Mouse (Mus musculus) monocyte, adult 2 months (primary cell): ENCODE data around the gene Twsg1.
"Not testable (repeated sequence)": the region's sequence is repeated elsewhere in the genome, so short reads cannot be mapped to it uniquely, and the experiment has no call there.

Experiments used
- DNase-seq, 2 experiments: peaks; one replicate each; pipeline ENCODE4 v3.0.0; 2022; ENCODE audit warnings: low spot score in 2 of 2, low read depth in 1 of 2

Twsg1 gene

DNA sequence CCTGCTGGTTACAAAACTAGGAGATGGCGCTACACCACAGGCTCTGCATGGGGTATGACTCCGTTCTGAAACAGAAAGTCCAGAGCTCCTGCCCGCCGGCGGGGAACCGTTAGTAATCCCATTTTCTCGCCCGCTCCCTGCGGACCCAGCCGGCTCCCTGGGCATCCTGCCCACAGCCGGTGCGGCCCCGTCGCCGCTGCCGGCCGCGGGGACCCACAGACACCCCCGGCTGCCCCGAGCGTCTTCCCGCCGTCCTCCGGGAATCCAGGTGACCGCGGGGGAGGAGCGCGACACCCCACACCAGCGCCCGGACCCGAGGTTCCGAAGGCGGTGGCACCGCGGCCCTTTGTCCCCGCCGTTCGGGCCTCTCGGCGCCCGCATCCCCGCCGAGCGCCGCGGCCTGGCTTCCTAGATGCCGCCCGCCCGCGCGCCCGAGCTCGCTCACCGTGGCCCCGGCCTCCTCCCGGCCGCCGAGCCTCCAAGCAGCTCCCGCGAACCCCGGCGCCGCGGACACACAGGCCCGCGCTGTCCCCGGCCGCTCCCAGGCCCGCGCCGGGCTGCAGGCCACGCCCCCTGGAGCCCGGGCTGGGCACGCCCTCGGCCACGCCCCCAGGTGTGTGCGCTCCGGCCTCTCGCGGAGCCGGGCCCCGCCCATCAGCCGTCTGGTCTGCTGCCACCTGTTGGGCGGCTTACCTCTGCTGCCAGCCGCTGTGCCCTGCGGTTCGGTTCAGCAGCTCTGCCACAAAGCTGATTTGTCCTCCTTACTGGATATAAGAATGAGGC lies at the start of gene Twsg1:
Gene Twsg1, minus strand, starts transcription at position 605 of the 783 bp plus-strand sequence.
- peak; percentile 48 to 72 for DNase-seq

- DNase-seq = no peak
Observed at GRCm38 (mm10) chr17:65988151-65988820, 37.3 kb upstream of the Twsg1 start.

- not testable (repeated sequence) for DNase-seq
Observed at GRCm38 (mm10) chr17:65976720-65977119, 25.7 kb upstream of the Twsg1 start.

- DNase-seq = no peak
Observed at GRCm38 (mm10) chr17:65967751-65968150, 16.7 kb upstream of the Twsg1 start.

DNA sequence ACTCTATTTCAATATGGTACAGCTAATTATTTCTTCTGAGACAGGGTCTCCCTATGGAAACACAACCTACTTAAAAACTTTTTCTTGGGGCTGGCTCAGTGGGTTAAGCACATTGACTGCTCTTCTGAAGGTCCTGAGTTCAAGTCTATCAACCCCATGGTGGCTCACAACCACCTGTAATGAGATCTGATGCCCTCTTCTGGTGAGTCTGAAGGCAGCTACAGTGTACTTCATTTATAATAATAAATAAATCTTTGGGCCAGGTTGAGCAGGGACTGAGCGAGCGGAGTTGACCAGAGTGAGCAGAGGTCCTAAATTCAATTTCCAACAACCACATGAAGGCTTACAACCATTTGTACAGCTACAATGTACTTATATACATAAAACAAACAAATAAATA lies 11.2 kb upstream of the Twsg1 start:
- no peak for DNase-seq

DNA sequence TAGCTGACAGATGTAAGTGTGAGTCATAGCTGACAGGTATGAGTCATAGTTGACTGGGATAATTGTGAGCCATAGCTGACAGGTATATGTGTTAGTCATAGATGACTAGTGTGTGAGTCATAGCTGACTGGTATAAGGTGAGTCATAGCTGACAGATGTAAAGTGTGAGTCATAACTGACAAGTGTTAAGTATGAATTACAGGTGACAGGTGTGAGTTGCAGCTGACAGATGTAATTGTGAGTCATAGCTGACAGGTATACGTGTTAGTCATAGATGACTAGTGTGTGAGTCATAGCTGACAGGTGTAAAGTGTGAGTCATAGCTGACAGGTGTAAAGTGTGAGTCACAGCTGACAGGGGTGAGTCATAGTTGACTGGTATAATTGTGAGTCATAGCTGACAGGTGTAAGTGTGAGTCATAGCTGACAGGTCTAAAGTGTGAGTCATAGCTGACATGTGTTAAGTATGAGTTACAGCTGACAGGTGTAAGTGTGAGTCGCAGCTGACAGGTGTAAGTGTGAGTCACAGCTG lies 10.6 kb upstream of the Twsg1 start:
- no peak for DNase-seq

DNA sequence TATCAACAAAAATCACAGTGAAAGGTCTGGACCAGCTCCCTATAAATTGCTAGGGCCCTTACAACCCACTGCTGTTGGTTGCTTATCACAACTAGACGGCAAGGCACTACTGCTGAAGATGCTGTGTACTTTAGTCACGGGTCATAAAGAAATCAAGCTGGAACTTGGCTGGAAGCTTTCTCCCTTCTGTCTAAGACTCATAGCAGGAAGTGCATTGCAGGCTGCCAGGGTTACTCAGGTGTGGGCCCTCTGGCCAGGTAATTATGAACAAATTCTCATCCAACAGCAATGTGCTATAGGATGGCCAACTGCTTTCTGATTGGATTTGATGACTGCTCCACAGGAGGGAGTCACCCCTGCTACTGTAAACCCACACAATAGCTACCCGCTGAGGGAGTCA lies 8.0 kb upstream of the Twsg1 start:
- DNase-seq = no peak

- DNase-seq = no peak
Observed at GRCm38 (mm10) chr17:65958366-65958765, 7.3 kb upstream of the Twsg1 start.

DNA sequence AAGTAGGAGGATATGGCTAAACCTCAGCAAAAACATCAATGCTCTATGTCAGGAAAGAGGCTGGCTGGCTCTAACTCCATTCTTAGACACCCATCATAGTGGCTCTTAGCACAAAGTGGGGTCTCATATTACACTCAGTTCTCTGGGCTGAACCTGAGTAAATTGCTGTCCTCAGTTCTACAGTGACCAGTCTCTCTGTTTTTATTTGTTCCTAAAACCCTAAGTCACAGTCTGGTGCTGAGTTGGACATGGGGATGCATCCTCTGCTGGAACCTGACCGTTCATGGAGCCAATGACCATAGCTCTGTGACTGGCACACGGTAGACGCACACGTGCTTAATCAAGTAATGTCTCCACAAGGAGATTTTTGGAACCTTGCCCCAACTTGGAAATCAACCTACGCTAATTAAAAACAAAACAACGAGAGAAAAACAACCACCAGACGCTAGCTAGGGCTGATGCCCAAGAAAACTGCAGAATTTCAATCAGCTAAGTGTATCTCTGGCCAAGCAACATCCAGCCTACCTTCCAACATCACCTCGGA lies 6.8 kb upstream of the Twsg1 start:
- no peak for DNase-seq

- no peak for DNase-seq
Observed at GRCm38 (mm10) chr17:65956993-65957781, 6.2 kb upstream of the Twsg1 start.

DNA sequence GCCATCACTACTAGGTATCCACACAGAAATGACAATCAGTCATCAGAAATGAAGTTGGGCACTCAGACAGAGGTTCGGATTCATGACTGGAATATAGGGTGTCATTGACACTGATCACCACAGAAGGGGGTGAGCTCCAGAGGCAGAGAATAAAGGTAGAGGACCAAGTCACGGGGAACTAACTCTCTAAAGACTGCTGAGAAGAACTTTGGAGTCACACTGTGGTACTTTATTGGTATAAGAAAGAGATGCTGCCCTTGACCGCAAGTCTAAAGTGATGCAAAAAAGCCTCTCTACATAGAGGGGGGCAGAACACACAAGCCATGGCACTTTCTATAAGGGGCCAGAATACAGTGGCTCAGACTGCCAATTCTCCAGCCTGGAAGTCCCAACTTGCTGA lies 5.1 kb upstream of the Twsg1 start:
- no peak for DNase-seq

DNA sequence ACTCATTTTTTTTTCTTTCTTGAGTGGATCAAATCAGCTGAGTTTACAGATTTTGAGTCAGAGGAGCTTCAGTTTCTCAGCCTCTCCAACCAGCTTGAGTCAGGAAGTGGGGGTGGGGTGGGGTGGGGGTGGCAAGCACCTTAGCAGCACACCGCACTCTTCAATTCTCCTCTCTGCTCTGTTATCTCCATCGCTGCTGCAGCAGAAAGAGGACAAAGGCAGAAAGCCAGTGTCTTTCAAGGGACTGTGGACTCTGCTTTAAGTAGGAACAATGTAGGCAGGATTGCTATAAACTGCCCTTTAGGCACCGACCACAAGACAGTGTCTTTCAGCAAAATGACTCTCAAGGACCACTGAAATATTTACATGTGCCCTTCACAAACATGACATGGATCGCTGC lies 2.9 kb upstream of the Twsg1 start:
- DNase-seq = no peak

- no peak for DNase-seq
Observed at GRCm38 (mm10) chr17:65952083-65952482, 1.1 kb upstream of the Twsg1 start.

DNA sequence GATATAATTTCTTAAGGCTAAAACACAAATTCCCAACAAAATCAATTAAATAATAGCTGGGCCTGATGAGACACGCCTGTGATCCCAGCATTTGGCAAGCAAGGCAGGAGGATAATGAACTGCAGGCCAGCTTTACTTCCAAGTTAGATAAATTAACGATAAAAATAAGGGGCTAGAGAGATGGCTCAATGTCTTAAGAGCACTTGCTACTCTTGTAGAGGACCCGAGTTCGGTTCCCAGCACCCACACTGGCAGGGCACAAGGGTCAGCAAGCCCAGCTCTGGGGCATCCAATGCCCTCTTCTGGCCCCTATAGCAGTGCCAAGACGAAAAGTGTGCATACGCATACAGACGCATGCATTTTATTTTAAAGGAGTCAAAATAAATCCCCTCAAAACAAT lies 843 bp downstream of the Twsg1 start:
- DNase-seq = no peak

- DNase-seq = no peak
Observed at GRCm38 (mm10) chr17:65947307-65947706, 3.7 kb downstream of the Twsg1 start.

- no peak for DNase-seq
Observed at GRCm38 (mm10) chr17:65945420-65945819, 5.6 kb downstream of the Twsg1 start.

DNA sequence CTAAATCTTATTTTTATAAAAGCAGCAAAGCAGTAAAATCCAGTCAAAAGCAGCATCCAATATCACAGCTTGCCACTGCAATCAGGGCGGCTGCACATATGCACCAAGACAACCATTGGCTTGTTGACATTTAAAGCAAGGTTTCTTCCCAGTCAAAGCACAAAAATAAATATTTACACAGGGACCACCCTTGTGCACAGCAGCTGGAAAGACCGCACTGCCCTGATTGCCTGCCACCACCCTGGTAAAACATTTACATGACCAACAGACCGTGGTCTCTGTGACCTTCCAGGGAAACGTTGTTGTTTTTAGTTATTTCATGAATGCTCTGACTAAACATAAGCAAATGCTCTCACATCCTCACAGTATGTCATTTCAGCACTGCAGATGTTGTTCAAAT lies 8.6 kb downstream of the Twsg1 start:
- DNase-seq = no peak

DNA sequence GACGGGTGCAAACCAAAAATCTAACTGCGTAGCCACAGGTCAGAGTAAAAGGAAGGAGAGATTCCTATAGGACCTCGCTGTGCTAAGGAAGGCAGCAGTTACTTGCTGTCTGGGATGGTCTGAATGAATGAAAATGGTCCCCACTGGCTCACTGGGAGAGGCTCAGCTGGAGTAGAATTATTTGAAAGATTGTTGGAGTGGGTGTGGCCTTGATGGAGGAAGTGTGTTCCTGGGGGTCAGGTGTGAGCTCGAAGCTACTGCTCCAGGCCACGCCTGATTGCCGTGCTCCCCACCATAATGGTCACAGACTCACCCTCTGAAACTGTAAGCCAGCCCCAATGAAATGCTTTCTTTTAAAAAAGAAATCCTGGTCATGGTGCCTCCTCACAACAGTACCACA lies 9.8 kb downstream of the Twsg1 start:
- no peak for DNase-seq

GRCm38 (mm10) chr17:65940221-65940620 lies 10.8 kb downstream of the Twsg1 start:
- DNase-seq = no peak

DNA sequence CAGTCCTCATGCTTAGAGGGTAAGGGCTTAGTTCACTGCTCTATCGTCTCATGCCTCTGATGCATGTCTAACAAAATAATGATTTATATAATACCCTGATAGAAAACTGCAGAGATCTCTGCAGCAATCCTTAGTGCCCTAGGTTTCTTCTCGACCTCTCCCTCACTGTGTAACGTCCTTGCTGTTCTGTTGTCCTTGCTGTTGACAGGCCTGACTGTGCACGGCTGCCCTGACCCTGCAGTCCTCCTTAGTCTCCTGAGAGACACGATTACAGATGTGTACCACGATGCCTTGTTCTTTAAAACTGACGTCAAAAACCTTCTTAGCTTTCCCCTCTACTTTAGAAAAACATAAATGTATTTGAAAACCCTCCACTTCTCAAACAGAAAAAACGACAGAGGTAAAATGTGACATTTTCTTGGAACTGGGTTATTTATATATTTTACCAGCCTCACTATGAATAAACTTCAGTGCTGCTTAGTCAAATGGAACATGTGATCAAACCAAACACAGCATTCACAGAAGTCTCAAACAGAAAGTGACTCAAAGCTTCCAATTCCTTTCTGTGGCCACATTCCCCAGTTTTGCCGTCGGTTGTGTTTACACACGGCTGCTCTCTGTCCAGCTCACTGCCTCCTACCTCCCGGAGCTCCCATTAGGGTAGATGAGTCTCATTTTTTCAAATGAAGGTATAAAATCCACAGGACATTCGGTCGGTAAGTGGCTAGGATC lies 11.4 kb downstream of the Twsg1 start:
- DNase-seq = no peak

DNA sequence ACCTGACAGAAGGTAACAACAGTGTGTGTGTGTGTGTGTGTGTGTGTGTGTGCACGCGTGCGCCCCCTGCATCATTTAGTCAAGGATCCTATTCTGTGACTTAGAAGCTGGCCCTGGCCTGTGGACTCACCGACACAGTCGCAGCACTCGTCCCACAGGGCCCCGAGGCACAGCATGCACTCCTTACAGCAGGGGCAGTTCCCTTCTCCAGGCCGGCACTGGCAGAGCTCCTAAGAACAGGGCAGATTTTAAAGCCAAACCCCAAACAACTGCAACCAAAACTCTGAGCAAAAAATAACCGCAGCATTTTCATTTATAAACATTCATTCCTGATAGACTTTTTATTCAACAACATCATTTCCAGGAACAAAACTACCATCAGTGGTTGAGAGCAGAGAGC lies 13.4 kb downstream of the Twsg1 start:
- DNase-seq = no peak
